Mouse (Mus musculus): ENCODE results near the gene Qprt.

- no peak for TF ChIP-seq CTCF (IDR thresholded peaks at IDR 0.05; ENCODE audit: low read depth, low read length)
- TF ChIP-seq POLR2A (IDR thresholded peaks at IDR 0.05; ENCODE audit: extremely low read depth, insufficient read depth, low read length) = no peak
Measured at GRCm38 (mm10) chr7:127147901-127148300, 25.9 kb upstream of the Qprt start.

Data from liver, adult 2 months (tissue).